Mouse (Mus musculus): ENCODE results near the gene Sap18b. TPM values are rescaled to one million over a fixed set of nuclear protein-coding genes. Genes with fewer than 3 reads are reported as not detected.

Gene Sap18b
- total RNA-seq, 4 experiments from 2014 or later: 70.8 to 216 (median 120) TPM

Other genes with a start within 250 kb of the Sap18b start
- gene Prss54, start 249.0 kb upstream of the Sap18b start, total RNA-seq (2022): not detected
- 1 to 10 TPM; 2.8 to 5.0 (median 3.2) TPM for gene Gins3, start 191.9 kb upstream of the Sap18b start, total RNA-seq (2022)
- 10 to 100 TPM; 28.1 to 50.5 (median 39.7) TPM for gene Ndrg4, start 148.4 kb upstream of the Sap18b start, total RNA-seq (2022)
- 10 to 100 TPM; 27.1 to 44.1 (median 39.6) TPM for gene Setd6, start 109.5 kb upstream of the Sap18b start, total RNA-seq (2022)
- 100 to 1,000 TPM; 150 to 189 (median 178) TPM for gene Cnot1, start 17.9 kb upstream of the Sap18b start, total RNA-seq (2022)
- gene Slc38a7, start 28.2 kb downstream of the Sap18b start, total RNA-seq (2022): 10 to 100 TPM; 21.9 to 27.3 (median 26.1) TPM
- gene Got2, start 63.2 kb downstream of the Sap18b start, total RNA-seq (2022): 100 to 1,000 TPM; 137 to 150 (median 143) TPM